Mouse (Mus musculus) forebrain, embryonic 14.5 days (tissue): ENCODE measurements at regions not wholly inside any gene's neighbourhood (a gene's known extent, or its start where the extent isn't known, plus 50 kb on each side); places are given as distances from the start of the nearest gene placed in this dataset.

Experiments
- ATAC-seq: fragments of 200-750 bp; cut with Nextera tagmentation; 2 replicates; pipeline ENCODE4 v1.8.0; 2017; ENCODE audit warnings: mild to moderate bottlenecking, moderate library complexity
- DNase-seq: peaks from one replicate; pipeline ENCODE4 v3.0.0-alpha.2; 2015; ENCODE audit warnings: low spot score
- H3K27ac ChIP-seq: fragments of 300-500 bp; sonication (generic); 2 replicates; pipeline ENCODE4 v1.5.1; 2014; ENCODE audit warnings: low read depth, mild to moderate bottlenecking, control low read depth, low read length, moderate library complexity
- H3K27me3 ChIP-seq: fragments of 300-500 bp; sonication (generic); replicated peaks from 2 replicates; pipeline ENCODE4 v1.6.1; 2014; ENCODE audit warnings: low read length, control low read depth, mixed read lengths; ENCODE audit not compliant: control insufficient read depth, insufficient read depth
- H3K36me3 ChIP-seq: fragments of 300-500 bp; sonication (generic); 2 replicates; pipeline ENCODE4 v1.6.1; 2014; ENCODE audit warnings: low read length, control low read depth; ENCODE audit not compliant: control insufficient read depth, insufficient read depth
- H3K4me1 ChIP-seq: fragments of 300-500 bp; sonication (generic); 2 replicates; pipeline ENCODE4 v1.6.1; 2014; ENCODE audit warnings: antibody characterized with exemption, low read length, control low read depth; ENCODE audit not compliant: control insufficient read depth, insufficient read depth
- H3K4me2 ChIP-seq: fragments of 300-500 bp; sonication (generic); 2 replicates; pipeline ENCODE4 v1.6.1; 2014; ENCODE audit warnings: mild to moderate bottlenecking, control low read depth, low read length
- H3K4me3 ChIP-seq: fragments of 300-500 bp; sonication (generic); 2 replicates; pipeline ENCODE4 v1.5.1; 2014; ENCODE audit warnings: low read depth, low read length, control low read depth
- H3K9ac ChIP-seq: fragments of 300-500 bp; sonication (generic); 2 replicates; pipeline ENCODE4 v1.6.1; 2014; ENCODE audit warnings: mild to moderate bottlenecking, low read length, control low read depth, moderate library complexity
- H3K9me3 ChIP-seq: fragments of 300-500 bp; sonication (generic); replicated peaks from 2 replicates; pipeline ENCODE4 v1.6.1; 2016; ENCODE audit warnings: low read length, control low read depth, mixed read lengths; ENCODE audit not compliant: control insufficient read depth
- WGBS: fragments of 180-500 bp; shearing (Covaris S2); extraction: QIAGEN DNeasy Blood & Tissue Kit; methylation state at CpG from one replicate; pipeline ENCODE4 v1.1.7; 2014; 5-methylcytosine and 5-hydroxymethylcytosine counted together

DNA sequence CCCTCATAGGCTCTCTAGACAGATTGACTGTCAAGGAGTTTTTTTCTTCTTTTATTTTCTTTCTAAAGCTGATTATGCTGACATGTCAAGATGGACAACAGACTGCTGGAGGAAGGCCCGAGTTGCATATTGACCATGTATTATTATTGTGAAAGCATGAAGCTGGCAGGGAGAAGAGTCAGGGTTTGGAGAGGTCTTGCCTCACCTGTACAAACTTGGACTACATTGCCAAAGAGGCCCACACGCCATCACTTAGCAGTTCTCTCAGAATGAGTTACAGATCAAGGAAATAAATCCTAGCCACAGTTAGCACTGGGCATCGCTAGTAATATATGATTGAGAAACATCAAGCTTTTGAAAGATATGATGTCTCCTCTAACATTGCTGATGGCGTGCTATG, 54.9 kb upstream of the Bmp2 start:
- H3K27me3 ChIP-seq, result no peaks in the 10 kb centered on the region

DNA sequence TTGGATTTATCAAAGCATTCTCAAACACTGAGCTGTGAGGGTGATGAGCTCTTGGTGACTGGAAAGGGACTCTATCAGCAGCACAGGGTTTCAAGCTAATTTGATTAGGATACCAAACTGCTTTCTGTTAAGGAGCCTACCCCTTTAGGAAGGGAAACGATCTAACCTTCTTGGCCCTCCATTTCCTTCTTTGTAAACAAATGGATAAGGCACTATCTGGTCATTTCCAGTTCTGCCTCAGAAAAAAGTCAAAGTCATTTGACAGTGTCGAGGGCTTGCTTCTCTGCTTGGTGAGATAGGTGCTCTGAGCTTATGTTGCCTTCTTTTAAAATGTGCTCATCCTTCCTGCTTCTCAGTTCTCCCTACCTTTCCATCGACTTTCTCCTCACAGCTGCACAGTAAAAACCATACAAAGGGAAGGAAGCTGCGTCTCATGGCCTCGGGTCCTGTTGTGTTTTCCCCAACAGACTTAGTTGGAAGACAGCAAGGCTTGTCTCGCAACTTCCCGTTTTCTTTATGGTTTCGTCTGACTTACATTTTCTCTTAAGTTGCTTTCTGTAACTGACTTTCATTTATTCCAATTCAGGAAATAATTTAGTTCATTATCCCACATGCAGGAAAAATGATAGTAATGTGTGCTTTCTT, 54.3 kb upstream of the Bmp2 start:
- no peaks in the 10 kb centered on the region for H3K36me3 ChIP-seq
- 91% methylated on average over 8 of the region's 8 CpGs for WGBS
- no peaks in the 10 kb centered on the region for H3K9me3 ChIP-seq
- H3K27me3 ChIP-seq, result no peaks in the 10 kb centered on the region
- H3K4me2 ChIP-seq, result no peak overlapping the region
- no peaks in the 10 kb centered on the region for H3K4me1 ChIP-seq
- DNase-seq (no peak), ATAC-seq (no peak)
- no peak overlapping the region for H3K27ac ChIP-seq
- H3K9ac ChIP-seq, result no peak overlapping the region
- H3K4me3 ChIP-seq, result no peak overlapping the region

More for the DNA sequence above, 54.9 kb upstream of the Bmp2 start:
- 91% methylated on average over 4 of the region's 4 CpGs for WGBS
- Histone ChIP-seq H3K9ac (no peak overlapping the region), H3K36me3 (no peaks in the 10 kb centered on the region), H3K9me3 (no peaks in the 10 kb centered on the region), H3K4me1 (no peaks in the 10 kb centered on the region), H3K4me2 (no peak overlapping the region), H3K27ac (no peak overlapping the region), H3K4me3 (no peak overlapping the region)
- DNase-seq (no peak), ATAC-seq (no peak)

DNA sequence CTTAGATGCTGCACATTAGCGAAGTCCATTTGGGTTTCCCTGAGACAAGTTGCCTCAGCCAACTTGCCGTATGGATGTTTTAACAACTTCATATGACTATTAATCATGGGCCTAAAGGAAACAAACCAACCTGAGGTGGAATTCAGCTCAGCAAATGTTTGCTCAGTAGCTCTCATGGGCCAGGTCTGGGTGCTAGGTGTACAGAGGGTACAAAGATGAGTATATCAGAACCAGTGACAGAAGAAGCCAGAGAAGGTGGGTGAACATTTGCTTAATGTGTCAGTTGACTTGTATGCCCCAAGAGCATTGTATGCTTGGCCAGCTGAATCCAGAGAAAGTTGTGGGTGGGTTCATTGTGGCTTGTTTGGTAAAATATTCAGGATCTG, 53.8 kb upstream of the Bmp2 start:
- no peak overlapping the region for H3K27ac ChIP-seq
- ATAC-seq (no peak), DNase-seq (no peak)
- H3K4me3 ChIP-seq, result no peak overlapping the region
- no peaks in the 10 kb centered on the region for H3K4me1 ChIP-seq
- H3K36me3 ChIP-seq, result no peaks in the 10 kb centered on the region
- H3K9me3 ChIP-seq, result no peaks in the 10 kb centered on the region
- no peak overlapping the region for H3K9ac ChIP-seq
- no peak overlapping the region for H3K4me2 ChIP-seq
- no peaks in the 10 kb centered on the region for H3K27me3 ChIP-seq
- WGBS, result 94% methylated on average over 2 of the region's 2 CpGs

DNA sequence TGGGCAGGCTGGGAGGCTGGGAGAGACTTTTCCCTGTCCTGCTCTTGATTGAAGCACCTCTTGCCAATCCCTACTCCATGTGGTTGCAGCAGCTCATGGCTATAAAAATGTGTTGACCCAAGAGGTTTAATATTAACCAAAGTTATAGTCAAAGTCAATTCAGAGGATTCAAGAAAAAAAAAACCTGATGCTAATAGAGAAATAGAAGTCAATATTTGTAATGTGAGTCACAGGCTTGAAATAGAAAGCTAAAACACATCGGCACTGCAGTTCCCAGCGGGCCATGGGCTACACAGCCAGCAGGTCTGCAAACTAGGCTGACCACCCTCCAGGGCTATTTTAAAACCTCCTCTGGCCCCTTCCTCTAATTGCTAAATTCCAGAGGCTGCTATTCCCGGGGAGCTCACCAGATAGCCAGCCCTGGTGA, 53.2 kb upstream of the Bmp2 start:
- Histone ChIP-seq H3K4me3 (no peak overlapping the region), H3K27ac (no peak overlapping the region), H3K4me2 (no peak overlapping the region), H3K36me3 (no peaks in the 10 kb centered on the region), H3K27me3 (no peaks in the 10 kb centered on the region), H3K4me1 (no peaks in the 10 kb centered on the region), H3K9me3 (no peaks in the 10 kb centered on the region), H3K9ac (no peak overlapping the region)
- no peak for DNase-seq
- ATAC-seq, result no peak
- 70% methylated on average over 3 of the region's 3 CpGs for WGBS

DNA sequence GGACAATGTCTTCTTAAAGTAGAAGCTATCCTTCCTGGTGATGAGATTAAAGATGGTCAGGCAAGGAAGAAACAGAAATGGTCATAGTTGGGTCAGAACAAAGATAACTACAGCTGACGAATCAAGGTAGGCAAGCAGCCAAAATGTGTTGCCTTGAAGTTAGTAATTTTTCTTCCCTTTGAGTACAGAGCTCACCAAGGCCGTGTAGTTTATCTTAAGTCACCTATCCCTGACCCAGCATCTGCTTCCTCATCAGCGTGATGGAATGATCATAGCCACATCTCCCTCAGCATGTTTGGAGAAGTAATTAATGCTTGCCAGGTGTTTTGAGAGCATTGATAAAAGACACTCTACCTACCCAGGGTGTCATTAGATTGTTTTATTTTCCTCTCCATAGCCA, 52.1 kb upstream of the Bmp2 start:
- Histone ChIP-seq H3K36me3 (no peaks in the 10 kb centered on the region), H3K4me2 (no peak overlapping the region), H3K9me3 (no peaks in the 10 kb centered on the region), H3K4me3 (no peak overlapping the region), H3K4me1 (no peaks in the 10 kb centered on the region), H3K9ac (no peak overlapping the region), H3K27me3 (no peaks in the 10 kb centered on the region), H3K27ac (no peak overlapping the region)
- ATAC-seq (no peak), DNase-seq (no peak)
- WGBS, result 87% methylated on average over 3 of the region's 3 CpGs
